Mouse (Mus musculus) hindbrain, embryonic 16.5 days (tissue): ENCODE data around the gene Ephb6. TPM values are rescaled to one million over a fixed set of nuclear protein-coding genes. Genes with fewer than 3 reads are reported as not detected.

ENCODE experiments used
- ATAC-seq: fragments of 200-750 bp; cut with Nextera tagmentation; 2 replicates; pipeline ENCODE4 v1.8.0; 2017; ENCODE audit warnings: moderate TSS enrichment, moderate library complexity
- H3K27ac ChIP-seq: fragments of 300-500 bp; sonication (generic); 2 replicates; pipeline ENCODE4 v1.5.1; 2014; ENCODE audit warnings: low read depth, mild to moderate bottlenecking, control low read depth, low read length, moderate library complexity
- H3K27me3 ChIP-seq: fragments of 300-500 bp; sonication (generic); replicated peaks from 2 replicates; pipeline ENCODE4 v1.6.1; 2014; ENCODE audit warnings: low read length; ENCODE audit not compliant: control insufficient read depth, insufficient read depth
- H3K36me3 ChIP-seq: fragments of 300-500 bp; sonication (generic); 2 replicates; pipeline ENCODE4 v1.6.1; 2014; ENCODE audit warnings: mild to moderate bottlenecking, low read length, moderate library complexity, mixed read lengths; ENCODE audit not compliant: control insufficient read depth, insufficient read depth
- H3K4me1 ChIP-seq: fragments of 300-500 bp; sonication (generic); 2 replicates; pipeline ENCODE4 v1.6.1; 2014; ENCODE audit warnings: low read depth, low read length; ENCODE audit not compliant: control insufficient read depth, insufficient read depth
- H3K4me2 ChIP-seq: fragments of 300-500 bp; sonication (generic); 2 replicates; pipeline ENCODE4 v1.6.1; 2014; ENCODE audit warnings: mild to moderate bottlenecking, low read length, control low read depth, moderate library complexity
- H3K4me3 ChIP-seq: fragments of 300-500 bp; sonication (generic); 2 replicates; pipeline ENCODE4 v1.5.1; 2014; ENCODE audit warnings: mild to moderate bottlenecking, low read length, control low read depth, moderate library complexity
- H3K9ac ChIP-seq: fragments of 300-500 bp; sonication (generic); 2 replicates; pipeline ENCODE4 v1.6.1; 2014; ENCODE audit warnings: low read depth, mild to moderate bottlenecking, control low read depth, low read length, moderate library complexity
- H3K9me3 ChIP-seq: fragments of 300-500 bp; sonication (generic); 2 replicates; pipeline ENCODE4 v1.6.1; 2014; ENCODE audit warnings: mild to moderate bottlenecking, low read length, moderate library complexity; ENCODE audit not compliant: control insufficient read depth
- WGBS: fragments of 180-500 bp; shearing (Covaris S2); extraction: QIAGEN DNeasy Blood & Tissue Kit; methylation state at CpG from one replicate; pipeline ENCODE4 v1.1.7; 2014; 5-methylcytosine and 5-hydroxymethylcytosine counted together
- polyA plus RNA-seq: library from polyadenylated mRNA; unstranded; fragments of >200 nt; fragmentation: Nextera tagmentation; extraction: Ambion mirVana; gene quantifications from 2 replicates; pipeline ENCODE4 v1.2.1, GENCODE M21; 2015

Ephb6 gene
- polyA plus RNA-seq, 1 experiment from 2014 or later = 39.4 TPM

- Histone ChIP-seq H3K27ac (no peak overlapping the region), H3K27me3 (no peaks in the 10 kb centered on the region), H3K36me3 (no peaks in the 10 kb centered on the region), H3K4me1 (no peaks in the 10 kb centered on the region), H3K9ac (no peak overlapping the region), H3K4me2 (no peak overlapping the region), H3K9me3 (no peaks in the 10 kb centered on the region), H3K4me3 (no peak overlapping the region)
- peak; percentile 37; the same call in 1 of the 2 replicates for ATAC-seq
- WGBS = 10% methylated on average over 1 of the region's 1 CpGs
Observed at GRCm38 (mm10) chr6:41637393-41637792, 32.1 kb downstream of the Ephb6 start.

- H3K9ac ChIP-seq = no peak overlapping the region
- 85% methylated on average over 6 of the region's 6 CpGs for WGBS
- no peak overlapping the region for H3K4me2 ChIP-seq
- no peaks in the 10 kb centered on the region for H3K27me3 ChIP-seq
- H3K4me3 ChIP-seq = no peak overlapping the region
- H3K9me3 ChIP-seq = no peaks in the 10 kb centered on the region
- no peak overlapping the region for H3K27ac ChIP-seq
- H3K36me3 ChIP-seq = no peaks in the 10 kb centered on the region
- no peaks in the 10 kb centered on the region for H3K4me1 ChIP-seq
- no peak for ATAC-seq
Observed at GRCm38 (mm10) chr6:41637927-41638506, 32.7 kb downstream of the Ephb6 start.

- H3K4me1 ChIP-seq = no peaks in the 10 kb centered on the region
- H3K4me3 ChIP-seq = no peak overlapping the region
- WGBS = 52% methylated on average over 3 of the region's 3 CpGs
- ATAC-seq = no peak
- no peak overlapping the region for H3K27ac ChIP-seq
- H3K9ac ChIP-seq = no peak overlapping the region
- H3K36me3 ChIP-seq = no peaks in the 10 kb centered on the region
- no peaks in the 10 kb centered on the region for H3K27me3 ChIP-seq
- no peaks in the 10 kb centered on the region for H3K9me3 ChIP-seq
- no peak overlapping the region for H3K4me2 ChIP-seq
Observed at GRCm38 (mm10) chr6:41640449-41640848, 35.2 kb downstream of the Ephb6 start.

GRCm38 (mm10) chr6:41641173-41641866, 36.0 kb downstream of the Ephb6 start:
- 85% methylated on average over 6 of the region's 6 CpGs for WGBS
- H3K4me3 ChIP-seq = no peak overlapping the region
- no peaks in the 10 kb centered on the region for H3K4me1 ChIP-seq
- H3K4me2 ChIP-seq = no peak overlapping the region
- no peak overlapping the region for H3K9ac ChIP-seq
- H3K36me3 ChIP-seq = no peaks in the 10 kb centered on the region
- H3K27me3 ChIP-seq = no peaks in the 10 kb centered on the region
- ATAC-seq = no peak
- no peaks in the 10 kb centered on the region for H3K9me3 ChIP-seq
- no peak overlapping the region for H3K27ac ChIP-seq

- Histone ChIP-seq H3K9me3 (no peaks in the 10 kb centered on the region), H3K4me1 (no peaks in the 10 kb centered on the region), H3K27ac (no peak overlapping the region), H3K9ac (no peak overlapping the region), H3K4me2 (no peak overlapping the region), H3K4me3 (no peak overlapping the region), H3K36me3 (no peaks in the 10 kb centered on the region), H3K27me3 (no peaks in the 10 kb centered on the region)
- 89% methylated on average over 4 of the region's 4 CpGs for WGBS
- ATAC-seq = no peak
Observed at GRCm38 (mm10) chr6:41642765-41643164, 37.5 kb downstream of the Ephb6 start.

- 89% methylated on average over 3 of the region's 3 CpGs for WGBS
- no peak overlapping the region for H3K4me2 ChIP-seq
- no peak overlapping the region for H3K9ac ChIP-seq
- H3K27ac ChIP-seq = no peak overlapping the region
- H3K9me3 ChIP-seq = no peaks in the 10 kb centered on the region
- no peaks in the 10 kb centered on the region for H3K4me1 ChIP-seq
- H3K4me3 ChIP-seq = no peak overlapping the region
- H3K36me3 ChIP-seq = no peaks in the 10 kb centered on the region
- no peaks in the 10 kb centered on the region for H3K27me3 ChIP-seq
- ATAC-seq = no peak
Observed at GRCm38 (mm10) chr6:41643227-41643626, 37.9 kb downstream of the Ephb6 start.

GRCm38 (mm10) chr6:41646220-41646619, 40.9 kb downstream of the Ephb6 start:
- H3K27ac ChIP-seq = no peak overlapping the region
- no peaks in the 10 kb centered on the region for H3K4me1 ChIP-seq
- no peak overlapping the region for H3K9ac ChIP-seq
- H3K9me3 ChIP-seq = no peaks in the 10 kb centered on the region
- H3K36me3 ChIP-seq = no peaks in the 10 kb centered on the region
- 80% methylated on average over 3 of the region's 3 CpGs for WGBS
- no peak overlapping the region for H3K4me2 ChIP-seq
- no peaks in the 10 kb centered on the region for H3K27me3 ChIP-seq
- H3K4me3 ChIP-seq = no peak overlapping the region
- ATAC-seq = no peak

GRCm38 (mm10) chr6:41646672-41647071, 41.4 kb downstream of the Ephb6 start:
- Histone ChIP-seq H3K9me3 (no peaks in the 10 kb centered on the region), H3K27me3 (no peaks in the 10 kb centered on the region), H3K9ac (no peak overlapping the region), H3K27ac (no peak overlapping the region), H3K4me2 (no peak overlapping the region), H3K4me1 (no peaks in the 10 kb centered on the region), H3K4me3 (no peak overlapping the region), H3K36me3 (no peaks in the 10 kb centered on the region)
- ATAC-seq = no peak

- no peak overlapping the region for H3K4me2 ChIP-seq
- H3K4me1 ChIP-seq = no peaks in the 10 kb centered on the region
- no peaks in the 10 kb centered on the region for H3K9me3 ChIP-seq
- H3K9ac ChIP-seq = no peak overlapping the region
- 99% methylated on average over 5 of the region's 5 CpGs for WGBS
- H3K36me3 ChIP-seq = no peaks in the 10 kb centered on the region
- H3K4me3 ChIP-seq = no peak overlapping the region
- no peaks in the 10 kb centered on the region for H3K27me3 ChIP-seq
- H3K27ac ChIP-seq = no peak overlapping the region
- no peak for ATAC-seq
Observed at GRCm38 (mm10) chr6:41653173-41653572, 47.9 kb downstream of the Ephb6 start.
